Mouse (Mus musculus): ENCODE measurements around the gene Hoxd4. TPM values are rescaled to one million over a fixed set of nuclear protein-coding genes. Genes with fewer than 3 reads are reported as not detected.

The Hoxd4 gene
- polyA plus RNA-seq, 1 experiment from 2014 or later: 0.92 TPM

DNA sequence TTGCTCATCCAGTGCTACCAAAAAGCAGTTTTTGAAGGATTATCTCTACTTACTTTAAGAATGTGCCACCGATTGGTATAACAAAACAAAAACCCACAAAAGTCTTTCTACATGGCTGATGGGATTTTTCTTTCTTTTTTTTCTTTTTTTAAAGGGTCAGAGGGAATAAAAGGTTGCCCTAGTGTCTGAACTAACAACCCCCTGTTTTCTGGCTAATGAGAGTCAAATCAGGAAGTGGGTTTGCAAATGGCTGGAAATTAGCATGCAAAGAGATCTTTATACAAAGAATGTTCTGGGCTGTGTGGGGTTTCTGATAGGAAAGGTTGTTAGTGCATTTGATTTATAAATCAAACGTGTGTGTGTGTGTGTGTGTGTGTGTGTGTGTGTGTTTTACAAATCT is 8.7 kb downstream of the Hoxd4 start:
- no peak overlapping the region for H3K27ac ChIP-seq
- peaks cover 93% of the 10 kb centered on the region for H3K27me3 ChIP-seq (replicated peaks)
- no peak for ATAC-seq (ENCODE audit: insufficient read depth, low FRiP score, low read depth)
- no peaks in the 10 kb centered on the region for H3K36me3 ChIP-seq
- no peak overlapping the region for H3K4me2 ChIP-seq
- no peaks in the 10 kb centered on the region for H3K9me3 ChIP-seq
- peaks cover 2% of the 10 kb centered on the region; the same call in 1 of the 2 replicates for H3K4me1 ChIP-seq
- no peak overlapping the region for H3K9ac ChIP-seq
- H3K4me3 ChIP-seq (replicated peaks): no peak overlapping the region
- 22% methylated on average over 2 of the region's 2 CpGs for WGBS

DNA sequence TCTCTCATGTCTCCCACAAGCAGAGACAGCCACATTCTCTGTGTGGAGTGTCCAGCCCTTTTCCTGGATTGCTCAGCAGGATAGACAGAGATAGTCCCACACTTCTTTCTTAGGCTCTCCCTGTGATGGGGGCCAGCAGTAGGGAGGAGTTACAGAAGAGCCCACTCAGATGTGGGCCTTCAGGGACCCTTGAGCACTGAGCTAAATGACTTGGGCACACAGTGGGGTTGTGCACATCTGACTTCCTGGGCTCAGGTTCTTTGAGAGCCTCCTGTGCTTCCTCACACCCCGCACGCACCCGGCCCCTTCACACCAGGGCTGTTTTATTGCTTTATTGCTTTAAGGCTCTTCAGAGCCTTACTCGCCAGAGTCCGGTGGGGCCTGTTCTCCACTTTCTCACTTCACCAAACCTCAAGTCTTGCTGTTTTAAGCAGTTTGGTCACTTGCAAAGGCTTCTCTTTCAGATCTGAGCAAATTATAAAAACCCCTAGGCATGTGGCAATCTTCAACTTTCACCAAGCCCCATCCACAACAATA is 9.3 kb downstream of the Hoxd4 start:
- Histone ChIP-seq H3K36me3 (no peaks in the 10 kb centered on the region), H3K9ac (no peak overlapping the region), H3K4me1 (no peaks in the 10 kb centered on the region), H3K9me3 (no peaks in the 10 kb centered on the region), H3K4me2 (no peak overlapping the region), H3K27ac (no peak overlapping the region), H3K27me3 (replicated peaks) (peaks cover 93% of the 10 kb centered on the region), H3K4me3 (replicated peaks) (no peak overlapping the region)
- no peak for ATAC-seq (ENCODE audit: insufficient read depth, low FRiP score, low read depth)
- WGBS: 36% methylated on average over 5 of the region's 5 CpGs

DNA sequence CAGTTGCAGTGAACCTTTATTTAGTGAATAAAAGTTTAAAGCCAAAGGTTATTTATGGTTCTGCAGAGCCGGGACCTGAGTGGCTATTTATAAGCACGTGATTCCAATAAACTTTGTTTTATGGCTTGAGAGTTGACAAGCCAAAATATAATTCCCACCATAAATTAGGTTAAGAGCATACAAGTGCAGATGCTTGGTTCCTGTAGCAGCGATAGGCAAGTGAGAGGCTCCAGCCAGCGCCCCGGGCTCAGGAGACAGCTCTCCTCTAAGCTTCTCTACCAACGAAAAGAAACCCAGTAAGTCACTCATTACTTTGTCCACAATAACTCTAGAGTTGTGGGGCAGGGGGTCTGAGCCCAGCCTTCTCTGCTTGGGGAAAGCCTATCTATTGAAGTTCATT is 10.2 kb downstream of the Hoxd4 start:
- no peak overlapping the region for H3K27ac ChIP-seq
- H3K4me1 ChIP-seq: no peaks in the 10 kb centered on the region
- H3K36me3 ChIP-seq: no peaks in the 10 kb centered on the region
- 15% methylated on average over 6 of the region's 6 CpGs for WGBS
- no peak for ATAC-seq (ENCODE audit: insufficient read depth, low FRiP score, low read depth)
- no peak overlapping the region for H3K9ac ChIP-seq
- peaks cover 93% of the 10 kb centered on the region for H3K27me3 ChIP-seq (replicated peaks)
- H3K9me3 ChIP-seq: no peaks in the 10 kb centered on the region
- no peak overlapping the region for H3K4me3 ChIP-seq (replicated peaks)
- H3K4me2 ChIP-seq: no peak overlapping the region

DNA sequence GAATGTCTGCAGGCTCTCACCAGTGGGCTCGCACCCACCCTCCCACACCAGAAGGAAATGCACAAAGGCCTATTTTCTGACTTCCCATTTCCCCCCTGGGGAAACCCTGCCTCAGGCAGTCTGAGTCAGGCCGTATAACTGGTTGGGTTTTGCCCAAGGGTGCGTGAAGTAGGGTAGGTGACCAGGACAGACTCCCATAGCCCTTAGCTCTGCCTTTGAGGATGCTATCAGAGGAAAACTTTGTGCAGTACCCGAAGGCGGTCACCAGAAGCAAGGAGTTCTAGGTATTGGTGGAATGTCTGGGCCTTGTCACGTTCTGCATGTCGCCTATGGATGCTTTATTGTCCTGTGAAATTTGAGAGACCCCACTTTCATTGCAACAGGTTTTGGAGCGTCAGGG is 11.2 kb downstream of the Hoxd4 start:
- H3K4me1 ChIP-seq: peaks cover 5% of the 10 kb centered on the region
- no peaks in the 10 kb centered on the region for H3K9me3 ChIP-seq
- peaks cover 94% of the 10 kb centered on the region for H3K27me3 ChIP-seq (replicated peaks)
- 29% methylated on average over 8 of the region's 8 CpGs for WGBS
- no peak overlapping the region for H3K4me3 ChIP-seq (replicated peaks)
- no peaks in the 10 kb centered on the region for H3K36me3 ChIP-seq
- ATAC-seq (ENCODE audit: insufficient read depth, low FRiP score, low read depth): no peak
- H3K9ac ChIP-seq: no peak overlapping the region
- H3K27ac ChIP-seq: no peak overlapping the region
- H3K4me2 ChIP-seq: no peak overlapping the region

DNA sequence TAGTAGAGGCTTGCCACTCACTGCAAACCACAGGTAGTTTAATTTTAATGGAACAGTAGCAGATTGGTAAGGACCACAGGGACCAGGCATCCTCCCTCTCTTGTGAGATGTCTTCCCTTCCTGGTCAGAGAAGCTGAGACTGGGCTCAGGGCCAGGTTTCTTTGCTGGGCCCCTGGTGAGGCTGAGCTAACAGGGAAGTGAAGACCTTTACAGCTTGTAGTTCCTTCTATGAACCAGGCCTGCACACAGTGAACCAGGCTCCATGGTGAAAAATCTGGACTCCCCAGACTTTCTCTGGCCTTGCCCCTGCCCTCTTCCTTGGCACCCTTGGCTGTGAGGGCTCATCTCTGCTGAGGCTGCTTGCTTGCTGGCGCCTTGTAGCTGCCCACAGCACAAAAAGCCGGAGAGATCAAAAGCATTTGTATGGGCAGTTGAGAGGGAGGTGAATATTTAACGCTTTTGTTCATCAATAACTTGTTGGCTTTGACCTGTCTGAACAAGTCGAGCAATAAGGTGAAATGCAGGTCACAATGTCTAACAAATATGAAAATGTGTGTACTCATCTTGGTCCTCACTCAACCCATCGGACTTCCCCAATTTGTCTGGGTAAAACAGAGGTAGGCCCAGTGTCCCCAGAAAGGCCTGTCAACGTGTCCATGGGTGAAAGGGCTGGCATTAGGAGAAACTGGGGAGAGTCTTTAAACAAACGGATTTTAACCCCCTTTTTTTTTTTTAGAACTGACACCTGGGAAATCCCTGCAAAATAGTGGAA is 12.7 kb downstream of the Hoxd4 start:
- Histone ChIP-seq H3K4me1 (peaks cover 5% of the 10 kb centered on the region), H3K27me3 (replicated peaks) (peaks cover 97% of the 10 kb centered on the region), H3K27ac (no peak overlapping the region), H3K4me3 (replicated peaks) (no peak overlapping the region), H3K36me3 (no peaks in the 10 kb centered on the region), H3K9ac (no peak overlapping the region), H3K4me2 (no peak overlapping the region), H3K9me3 (no peaks in the 10 kb centered on the region)
- WGBS: 44% methylated on average over 7 of the region's 7 CpGs
- ATAC-seq (ENCODE audit: insufficient read depth, low FRiP score, low read depth): no peak

DNA sequence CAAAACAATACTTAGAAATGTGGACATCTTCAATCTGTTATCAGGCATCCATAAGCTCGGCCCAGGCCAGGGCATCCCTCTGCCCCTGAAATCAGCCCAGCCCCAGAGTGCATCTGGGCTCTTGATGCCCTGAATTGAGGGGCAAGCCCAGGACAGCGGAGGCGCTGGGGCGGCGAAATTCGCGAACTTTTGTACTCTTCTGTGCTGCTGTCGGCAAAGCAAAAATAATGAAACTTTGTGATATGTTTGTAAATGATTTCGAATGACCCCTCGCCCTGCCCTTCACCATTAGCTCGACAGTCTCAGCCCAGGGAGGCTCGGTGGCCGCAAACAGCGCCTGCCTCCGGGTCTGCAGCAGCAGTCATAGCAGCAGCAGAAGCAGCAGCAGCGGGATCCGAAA is 13.4 kb downstream of the Hoxd4 start:
- WGBS: 24% methylated on average over 17 of the region's 17 CpGs
- Histone ChIP-seq H3K4me2 (no peak overlapping the region), H3K36me3 (no peaks in the 10 kb centered on the region), H3K4me3 (replicated peaks) (no peak overlapping the region), H3K9ac (no peak overlapping the region), H3K4me1 (peaks cover 5% of the 10 kb centered on the region), H3K27me3 (replicated peaks) (peaks cover 93% of the 10 kb centered on the region), H3K9me3 (no peaks in the 10 kb centered on the region), H3K27ac (no peak overlapping the region)
- ATAC-seq (ENCODE audit: insufficient read depth, low FRiP score, low read depth): no peak

DNA sequence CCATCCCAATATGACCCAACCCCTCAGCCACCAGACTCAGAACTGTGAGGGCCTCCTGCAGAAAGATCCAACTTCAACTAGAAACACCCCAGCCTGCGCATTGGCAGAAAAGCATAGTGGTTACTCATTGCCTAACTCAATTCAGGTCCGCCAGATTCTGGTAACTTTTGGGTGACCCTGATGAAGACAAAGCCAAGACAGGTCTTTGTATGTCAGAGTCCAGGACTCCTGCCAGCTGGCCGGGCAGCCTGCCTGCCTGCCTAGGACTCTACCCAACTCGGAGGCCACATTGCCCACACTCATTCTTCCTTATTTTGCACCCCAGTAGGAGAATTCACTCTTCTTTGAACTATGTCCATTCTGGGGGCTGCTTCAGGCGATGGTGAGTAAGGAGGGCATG is 14.8 kb downstream of the Hoxd4 start, which contains the start of gene Gm28230:
Gene Gm28230 (plus strand): TSS at position 178 of the 400 bp plus-strand sequence.
- no peak for ATAC-seq (ENCODE audit: insufficient read depth, low FRiP score, low read depth)
- Histone ChIP-seq H3K9me3 (no peaks in the 10 kb centered on the region), H3K27ac (no peak within 1 kb of the TSS), H3K4me1 (peaks cover 5% of the 10 kb centered on the region), H3K4me3 (replicated peaks) (peak within 1 kb of the TSS; percentile 25), H3K27me3 (replicated peaks) (peaks cover 92% of the 10 kb centered on the region), H3K9ac (no peak within 1 kb of the TSS), H3K4me2 (peak within 1 kb of the TSS; percentile 43), H3K36me3 (no peaks in the 10 kb centered on the region)
- WGBS: 33% methylated on average over 5 of the region's 5 CpGs

DNA sequence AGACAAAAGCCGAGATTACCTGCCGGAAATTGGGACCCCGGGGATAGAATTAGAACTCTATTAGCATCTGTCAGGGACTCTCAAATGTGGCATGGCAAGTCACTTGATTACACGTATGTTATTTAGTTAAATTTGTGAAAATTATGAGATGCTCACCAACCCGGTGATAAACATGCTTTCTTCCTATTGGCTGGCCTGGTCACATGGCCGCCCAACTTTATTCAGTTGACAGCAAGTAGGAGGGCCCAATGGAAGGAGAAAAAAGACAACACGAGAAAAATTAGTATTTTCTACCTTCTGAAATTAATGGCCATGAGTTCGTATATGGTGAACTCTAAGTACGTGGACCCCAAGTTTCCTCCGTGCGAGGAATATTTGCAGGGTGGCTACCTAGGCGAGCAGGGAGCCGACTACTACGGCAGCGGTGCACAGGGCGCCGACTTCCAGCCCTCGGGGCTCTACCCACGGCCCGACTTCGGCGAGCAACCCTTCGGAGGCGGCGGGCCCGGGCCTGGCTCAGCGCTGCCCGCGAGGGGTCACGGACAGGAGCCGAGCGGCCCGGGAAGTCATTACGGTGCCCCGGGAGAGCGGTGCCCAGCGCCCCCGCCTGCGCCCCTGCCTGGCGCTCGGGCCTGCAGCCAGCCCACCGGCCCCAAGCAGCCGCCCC is 15.4 kb downstream of the Hoxd4 start:
- peaks cover 92% of the 10 kb centered on the region for H3K27me3 ChIP-seq (replicated peaks)
- H3K27ac ChIP-seq: no peak overlapping the region
- no peaks in the 10 kb centered on the region for H3K9me3 ChIP-seq
- ATAC-seq (ENCODE audit: insufficient read depth, low FRiP score, low read depth): no peak
- no peaks in the 10 kb centered on the region for H3K36me3 ChIP-seq
- WGBS: 9% methylated on average over 43 of the region's 43 CpGs
- peak overlapping the region; percentile 43 for H3K4me2 ChIP-seq
- H3K4me3 ChIP-seq (replicated peaks): peak overlapping the region; percentile 25
- H3K4me1 ChIP-seq: peaks cover 5% of the 10 kb centered on the region
- H3K9ac ChIP-seq: no peak overlapping the region

DNA sequence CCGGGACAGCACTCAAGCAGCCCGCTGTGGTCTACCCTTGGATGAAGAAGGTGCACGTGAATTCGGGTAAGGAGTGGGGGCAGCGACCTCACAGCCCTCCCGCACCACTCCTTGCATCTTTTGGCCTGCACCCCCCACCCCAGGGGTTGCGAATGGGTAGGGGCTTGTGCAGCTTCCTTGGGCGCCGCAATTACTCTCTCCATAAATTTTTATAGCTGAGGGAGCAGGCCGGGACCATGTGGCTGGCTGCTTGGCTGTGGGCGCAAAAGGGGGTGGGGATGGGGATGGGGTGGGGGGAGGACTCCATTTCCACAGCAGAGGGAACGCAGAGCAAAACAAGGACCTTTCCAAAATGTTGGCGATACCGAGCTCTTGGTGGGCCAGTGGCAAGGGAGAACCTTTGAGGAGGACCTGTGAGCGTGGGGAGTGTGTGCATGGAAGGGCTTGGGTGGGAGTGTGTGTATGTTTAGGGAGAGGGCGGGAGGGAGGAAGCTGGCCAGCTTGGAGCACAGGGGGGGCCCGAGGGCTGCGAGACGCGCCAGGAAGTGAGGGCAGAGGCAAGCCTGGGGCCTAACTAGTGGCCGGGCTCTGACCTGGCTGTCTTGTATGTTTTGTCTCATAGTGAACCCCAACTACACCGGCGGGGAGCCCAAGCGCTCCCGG is 16.0 kb downstream of the Hoxd4 start:
- peaks cover 5% of the 10 kb centered on the region for H3K4me1 ChIP-seq
- 0 out of 2 replicates have a peak, but pooled peaks have one; percentile 27 for ATAC-seq (ENCODE audit: insufficient read depth, low FRiP score, low read depth)
- H3K9ac ChIP-seq: no peak overlapping the region
- no peaks in the 10 kb centered on the region for H3K36me3 ChIP-seq
- H3K27me3 ChIP-seq (replicated peaks): peaks cover 92% of the 10 kb centered on the region
- H3K9me3 ChIP-seq: no peaks in the 10 kb centered on the region
- no peak overlapping the region for H3K27ac ChIP-seq
- H3K4me3 ChIP-seq (replicated peaks): peak overlapping the region; percentile 25
- 15% methylated on average over 24 of the region's 25 CpGs for WGBS
- H3K4me2 ChIP-seq: peak overlapping the region; percentile 43

DNA sequence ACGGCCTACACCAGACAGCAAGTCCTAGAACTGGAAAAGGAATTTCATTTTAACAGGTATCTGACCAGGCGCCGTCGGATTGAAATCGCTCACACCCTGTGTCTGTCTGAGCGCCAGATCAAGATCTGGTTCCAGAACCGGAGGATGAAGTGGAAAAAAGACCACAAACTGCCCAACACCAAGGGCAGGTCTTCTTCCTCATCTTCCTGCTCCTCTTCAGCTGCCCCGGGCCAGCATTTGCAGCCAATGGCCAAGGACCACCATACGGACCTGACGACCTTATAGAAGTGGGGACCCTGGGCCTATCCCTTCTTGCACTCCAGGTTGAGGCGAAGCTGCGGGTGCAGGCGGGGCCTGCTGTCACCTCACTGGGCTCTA is 16.6 kb downstream of the Hoxd4 start:
- H3K9ac ChIP-seq: no peak overlapping the region
- 0 out of 2 replicates have a peak overlapping the region, but pooled peaks have one; percentile 25 for H3K4me3 ChIP-seq (replicated peaks)
- H3K4me2 ChIP-seq: no peak overlapping the region
- ATAC-seq (ENCODE audit: insufficient read depth, low FRiP score, low read depth): no peak
- no peaks in the 10 kb centered on the region for H3K36me3 ChIP-seq
- peaks cover 89% of the 10 kb centered on the region for H3K27me3 ChIP-seq (replicated peaks)
- no peaks in the 10 kb centered on the region for H3K9me3 ChIP-seq
- H3K27ac ChIP-seq: no peak overlapping the region
- WGBS: 29% methylated on average over 13 of the region's 13 CpGs
- peaks cover 5% of the 10 kb centered on the region for H3K4me1 ChIP-seq

DNA sequence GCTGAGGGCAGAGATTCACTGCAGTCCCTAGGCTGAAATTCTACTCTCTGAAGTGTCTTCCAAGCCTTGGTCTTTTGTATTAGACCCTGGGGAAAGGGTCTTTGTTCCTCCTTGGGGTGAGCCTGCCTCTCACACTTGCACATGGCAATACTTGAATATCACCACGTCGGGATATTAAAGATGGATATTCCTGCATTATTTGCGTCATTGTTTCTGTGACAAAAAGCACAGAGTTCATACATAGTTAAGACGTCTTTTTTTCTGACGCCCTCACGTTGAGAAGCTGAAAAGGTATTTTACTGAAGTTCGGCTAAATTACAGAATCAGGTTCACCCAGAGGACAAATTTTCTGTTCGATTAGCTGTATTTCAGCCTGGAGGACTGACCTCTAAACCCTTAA is 18.6 kb downstream of the Hoxd4 start:
- Histone ChIP-seq H3K4me2 (no peak overlapping the region), H3K27ac (no peak overlapping the region), H3K9me3 (no peaks in the 10 kb centered on the region), H3K27me3 (replicated peaks) (peaks cover 86% of the 10 kb centered on the region), H3K36me3 (no peaks in the 10 kb centered on the region), H3K4me1 (peaks cover 5% of the 10 kb centered on the region), H3K4me3 (replicated peaks) (no peak overlapping the region), H3K9ac (no peak overlapping the region)
- WGBS: 22% methylated on average over 8 of the region's 8 CpGs
- no peak for ATAC-seq (ENCODE audit: insufficient read depth, low FRiP score, low read depth)

DNA sequence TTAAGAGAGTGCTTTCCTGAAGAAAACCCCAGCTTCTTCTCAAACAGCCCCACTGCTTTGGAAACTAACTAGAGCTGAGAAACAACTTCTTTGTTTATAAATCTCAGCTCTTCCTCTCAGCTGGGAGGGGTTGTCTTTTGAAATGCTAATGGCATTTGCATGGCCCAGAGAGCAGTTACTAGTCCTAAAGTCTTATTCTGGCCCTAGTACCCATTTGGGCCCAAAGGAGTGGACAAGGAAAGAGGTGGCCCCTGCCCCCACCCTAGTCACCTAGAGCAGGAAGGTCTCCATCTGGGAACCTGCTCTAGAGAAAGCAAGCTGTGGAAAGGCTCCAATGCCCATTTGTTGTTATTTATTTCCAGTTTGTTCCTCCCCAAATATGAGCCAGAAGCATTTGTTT is 19.3 kb downstream of the Hoxd4 start:
- no peak overlapping the region for H3K27ac ChIP-seq

More for the DNA sequence above, 19.3 kb downstream of the Hoxd4 start:
- no peak overlapping the region for H3K4me3 ChIP-seq (replicated peaks)
- peaks cover 86% of the 10 kb centered on the region for H3K27me3 ChIP-seq (replicated peaks)
- no peak overlapping the region for H3K4me2 ChIP-seq
- H3K9ac ChIP-seq: no peak overlapping the region
- H3K9me3 ChIP-seq: no peaks in the 10 kb centered on the region
- peaks cover 7% of the 10 kb centered on the region for H3K4me1 ChIP-seq
- H3K36me3 ChIP-seq: no peaks in the 10 kb centered on the region
- no peak for ATAC-seq (ENCODE audit: insufficient read depth, low FRiP score, low read depth)

Data from stomach, embryonic 15.5 days (tissue).